9 mouse cellular contexts compared by ENCODE assay signal in genomic region chr5:125407910-125408575, GRCm38 (mm10). TPM values are rescaled to one million over a fixed set of nuclear protein-coding genes. Genes with fewer than 3 reads are reported as not detected.
DNase-seq lines count a peak whose midpoint lies in the region; ATAC-seq and TF ChIP-seq lines count a peak whose summit lies in the region.
"Had no signal": no experiment of that assay in that cellular context is flagged by ENCODE, and none has a peak within 500 bp of the region (broad histone marks: within the 10 kb centered on the region; RNA-seq: fewer than 3 reads in every experiment).

No protein-coding gene starts in this region.

- TF ChIP-seq RAD21 in MEL (IDR thresholded peaks at IDR 0.05; ENCODE audit: low read depth, low read length): no peak

- no peak for ATAC-seq in hindbrain, embryonic 14.5 days (ENCODE audit: low FRiP score)
- ATAC-seq in hindbrain, embryonic 11.5 days (ENCODE audit: low FRiP score): no peak
- no peak for ATAC-seq in limb, embryonic 15.5 days (ENCODE audit: insufficient number of reproducible peaks, low FRiP score, low TSS enrichment, low read depth)

- 76% methylated on average over 14 of the region's 14 CpGs for WGBS in hindbrain, embryonic 14.5 days
- 67% methylated on average over 14 of the region's 14 CpGs for WGBS in hindbrain, embryonic 11.5 days
- WGBS in limb, embryonic 15.5 days: 69% methylated on average over 14 of the region's 14 CpGs

- no peaks in the 10 kb centered on the region for H3K27me3 ChIP-seq in hindbrain, embryonic 14.5 days (ENCODE audit: control insufficient read depth, insufficient read depth, low read length)
- no peaks in the 10 kb centered on the region for H3K27me3 ChIP-seq in hindbrain, embryonic 11.5 days (ENCODE audit: control insufficient read depth, insufficient read depth, low read length)
- no peaks in the 10 kb centered on the region for H3K27me3 ChIP-seq in MEL (ENCODE audit: control insufficient read depth in 1 of 2, insufficient read depth in 2 of 2, low read length in 2 of 2)
- no peaks in the 10 kb centered on the region for H3K27me3 ChIP-seq in limb, embryonic 15.5 days

- H3K27ac ChIP-seq in hindbrain, embryonic 14.5 days: no peak overlapping the region
- H3K27ac ChIP-seq in hindbrain, embryonic 11.5 days (ENCODE audit: low read depth, low read length): no peak overlapping the region
- peak overlapping the region; percentile 60 for H3K27ac ChIP-seq in MEL (ENCODE audit: control insufficient read depth, low read depth, low read length)
- no peak overlapping the region for H3K27ac ChIP-seq in limb, embryonic 15.5 days
- H3K27ac ChIP-seq: kidney, postnatal 0 days had no signal

- no peaks in the 10 kb centered on the region for H3K9me3 ChIP-seq in hindbrain, embryonic 14.5 days (ENCODE audit: control insufficient read depth, low read length)
- no peaks in the 10 kb centered on the region for H3K9me3 ChIP-seq in hindbrain, embryonic 11.5 days (ENCODE audit: control insufficient read depth, low read length)
- no peaks in the 10 kb centered on the region for H3K9me3 ChIP-seq in MEL (replicated peaks; ENCODE audit: insufficient read depth, low read length)
- no peaks in the 10 kb centered on the region for H3K9me3 ChIP-seq in limb, embryonic 15.5 days

- no peak for TF ChIP-seq CTCF in MEL (IDR thresholded peaks at IDR 0.05 in 2 of 3, conservative IDR thresholded peaks at IDR 0.05 in 1 of 3; ENCODE audit: control insufficient read depth in 1 of 3, insufficient read depth in 1 of 3, low read depth in 2 of 3, low read length in 3 of 3, poor library complexity in 1 of 3, severe bottlenecking in 1 of 3)

- DNase-seq in hindbrain, embryonic 14.5 days (ENCODE audit: low spot score): no peak
- no peak for DNase-seq in hindbrain, embryonic 11.5 days (ENCODE audit: low spot score)
- peak; percentile 63 for DNase-seq in 416B (ENCODE audit: low read depth)
- DNase-seq in MEL (ENCODE audit: low read depth, low spot score): peak; percentile 83
- DNase-seq in right cerebral cortex, postnatal 14 days: no peak
- no peak for DNase-seq in ovary, adult 18-20 months (ENCODE audit: low spot score)

- H3K36me3 ChIP-seq in hindbrain, embryonic 14.5 days (replicated peaks; ENCODE audit: control insufficient read depth, insufficient read depth): peaks cover 2% of the 10 kb centered on the region; the same call in 1 of the 2 replicates
- no peaks in the 10 kb centered on the region for H3K36me3 ChIP-seq in hindbrain, embryonic 11.5 days (ENCODE audit: control insufficient read depth, insufficient read depth, low read length)
- H3K36me3 ChIP-seq in MEL (ENCODE audit: control insufficient read depth in 1 of 2, insufficient read depth in 2 of 2, low read length in 2 of 2): peaks cover 0 to 5% of the 10 kb centered on the region in 2 experiments; a peak in 1 of 4 replicates
- H3K36me3 ChIP-seq in limb, embryonic 15.5 days: 0 out of 2 replicates have a peak, but pooled peaks cover 6% of the 10 kb centered on the region

- peaks cover 10% of the 10 kb centered on the region for H3K4me1 ChIP-seq in hindbrain, embryonic 14.5 days (replicated peaks; ENCODE audit: control insufficient read depth, insufficient read depth, low read length)
- H3K4me1 ChIP-seq in hindbrain, embryonic 11.5 days (replicated peaks; ENCODE audit: control insufficient read depth, insufficient read depth, low read length): 0 out of 2 replicates have a peak, but pooled peaks cover 3% of the 10 kb centered on the region
- peaks cover 0 to 8% of the 10 kb centered on the region in 2 experiments; a peak in 1 of 4 replicates for H3K4me1 ChIP-seq in MEL (ENCODE audit: control insufficient read depth in 1 of 2, insufficient read depth in 2 of 2, low read length in 2 of 2)
- H3K4me1 ChIP-seq in limb, embryonic 15.5 days: peaks cover 25% of the 10 kb centered on the region

- 0 out of 2 replicates have a peak overlapping the region, but pooled peaks have one; percentile 8 for H3K4me2 ChIP-seq in hindbrain, embryonic 14.5 days (replicated peaks)
- no peak overlapping the region for H3K4me2 ChIP-seq in hindbrain, embryonic 11.5 days (replicated peaks; ENCODE audit: low read depth, low read length)
- H3K4me2 ChIP-seq in limb, embryonic 15.5 days: no peak overlapping the region

- no peak for TF ChIP-seq EP300 in MEL (IDR thresholded peaks at IDR 0.05; ENCODE audit: low read depth in 1 of 2, low read length in 2 of 2)

- no peak overlapping the region for H3K9ac ChIP-seq in hindbrain, embryonic 14.5 days
- H3K9ac ChIP-seq in hindbrain, embryonic 11.5 days (ENCODE audit: low read depth, low read length): no peak overlapping the region
- H3K9ac ChIP-seq in MEL (ENCODE audit: control insufficient read depth, low read depth, low read length, poor library complexity, severe bottlenecking): peak overlapping the region; percentile 38
- no peak overlapping the region for H3K9ac ChIP-seq in limb, embryonic 15.5 days

- no peaks in the 10 kb centered on the region; the same call in 1 of the 2 replicates for H3K79me2 ChIP-seq in MEL (ENCODE audit: control insufficient read depth, insufficient read depth, low read length, poor library complexity)

- no peak for TF ChIP-seq POLR2A in MEL (IDR thresholded peaks at IDR 0.05; ENCODE audit: control insufficient read depth in 1 of 2, insufficient read depth in 1 of 2, low read depth in 1 of 2, low read length in 2 of 2, poor library complexity in 1 of 2)

- H3K4me3 ChIP-seq in hindbrain, embryonic 14.5 days (replicated peaks; ENCODE audit: low read length): no peak overlapping the region
- H3K4me3 ChIP-seq in hindbrain, embryonic 11.5 days (ENCODE audit: low read depth, low read length): no peak overlapping the region
- H3K4me3 ChIP-seq in MEL (ENCODE audit: control insufficient read depth in 1 of 2, insufficient read depth in 1 of 2, low read depth in 2 of 2, low read length in 2 of 2): peak overlapping the region; percentile 54 to 72
- H3K4me3 ChIP-seq in limb, embryonic 15.5 days: peak overlapping the region; percentile 32; the same call in 1 of the 2 replicates

TF ChIP-seq in MEL, 35 proteins besides CTCF, POLR2A, EP300 and RAD21 (continues in another document):
- no peak for TF ChIP-seq RCOR1 (IDR thresholded peaks at IDR 0.05; ENCODE audit: low read depth, low read length)
- TF ChIP-seq MYC (IDR thresholded peaks at IDR 0.05; ENCODE audit: low read depth, low read length): peak; percentile 71; the same call in 1 of the 2 replicates
- TF ChIP-seq USF1 (IDR thresholded peaks at IDR 0.05; ENCODE audit: low read depth, low read length): peak; percentile 21; the same call in 1 of the 2 replicates
- TF ChIP-seq UBTF (IDR thresholded peaks at IDR 0.05; ENCODE audit: borderline replicate concordance, insufficient read depth, low read depth, low read length): no peak
- peak; percentile 75 for TF ChIP-seq NRF1 (IDR thresholded peaks at IDR 0.05; ENCODE audit: insufficient read depth, low read depth, low read length, poor library complexity, severe bottlenecking)
- 0 out of 2 replicates have a peak, but pooled peaks have one; percentile 44 for TF ChIP-seq TBP (IDR thresholded peaks at IDR 0.05; ENCODE audit: low read depth, low read length)
- TF ChIP-seq GATA1 (IDR thresholded peaks at IDR 0.05; ENCODE audit: low read depth, low read length): peak; percentile 44; the same call in 1 of the 2 replicates
- no peak for TF ChIP-seq ZNF384 (IDR thresholded peaks at IDR 0.05; ENCODE audit: low read depth, low read length)
- TF ChIP-seq TAL1 (IDR thresholded peaks at IDR 0.05; ENCODE audit: low read length): no peak
- 0 out of 2 replicates have a peak, but pooled peaks have one; percentile 38 for TF ChIP-seq CHD1 (IDR thresholded peaks at IDR 0.05; ENCODE audit: low read depth, low read length)
- TF ChIP-seq USF2 (IDR thresholded peaks at IDR 0.05; ENCODE audit: borderline replicate concordance in 1 of 2, insufficient read depth in 1 of 2, low read depth in 1 of 2, low read length in 2 of 2): no peak
- TF ChIP-seq BHLHE40 (IDR thresholded peaks at IDR 0.05; ENCODE audit: borderline replicate concordance, low read depth, low read length): no peak

RNA-seq across cellular contexts. Expression of gene Ubc, which starts 18.0 kb away (rescaled TPM):
- polyA plus RNA-seq in hindbrain, embryonic 14.5 days (2014; fragmentation: Nextera tagmentation; extraction: Ambion mirVana): 1,333 and 1,355 TPM in 2 replicates
- 1,074 and 1,099 TPM in 2 replicates for polyA plus RNA-seq in hindbrain, embryonic 11.5 days (2014; fragmentation: Nextera tagmentation; extraction: Ambion mirVana)
- 511 and 526 TPM in 2 replicates for total RNA-seq in MEL (2012; rRNA removed)
- polyA plus RNA-seq in MEL (2012; ENCODE audit: insufficient read depth in 1 of 2, insufficient read length in 2 of 2, low read depth in 1 of 2, low replicate concordance in 2 of 2, missing spikeins in 1 of 2): 1,000 to 10,000 TPM in 1 of 2 experiments, 100 to 1,000 TPM in 1; 113 to 1,075 TPM
- polyA plus RNA-seq in limb, embryonic 15.5 days (2015; fragmentation: Nextera tagmentation; extraction: Ambion mirVana): 1,133 and 1,236 TPM in 2 replicates

RNA-seq across cellular contexts. Expression of gene Gm10382, which starts 18.9 kb away (rescaled TPM):
- 0.63 TPM in 1 of 2 replicates, not detected in the other for polyA plus RNA-seq in hindbrain, embryonic 14.5 days (2014; fragmentation: Nextera tagmentation; extraction: Ambion mirVana)
- polyA plus RNA-seq in hindbrain, embryonic 11.5 days (2014; fragmentation: Nextera tagmentation; extraction: Ambion mirVana): 0.59 TPM in 1 of 2 replicates, not detected in the other
- 0.65 TPM in 2 replicates for total RNA-seq in MEL (2012; rRNA removed)
- polyA plus RNA-seq in MEL (2012; ENCODE audit: insufficient read depth in 1 of 2, insufficient read length in 2 of 2, low read depth in 1 of 2, low replicate concordance in 2 of 2, missing spikeins in 1 of 2): under 1 TPM in 1 of 2 experiments, not detected in 1; 0.96 TPM
- 0.14 and 0.32 TPM in 2 replicates for polyA plus RNA-seq in limb, embryonic 15.5 days (2015; fragmentation: Nextera tagmentation; extraction: Ambion mirVana)
- total RNA-seq: gastrocnemius, adult 2 months had no signal

RNA-seq across cellular contexts. Expression of gene Dhx37, which starts 25.9 kb away (rescaled TPM):
- polyA plus RNA-seq in hindbrain, embryonic 14.5 days (2014; fragmentation: Nextera tagmentation; extraction: Ambion mirVana): 6.8 and 10.2 TPM in 2 replicates
- 10.4 and 12.5 TPM in 2 replicates for polyA plus RNA-seq in hindbrain, embryonic 11.5 days (2014; fragmentation: Nextera tagmentation; extraction: Ambion mirVana)
- 26.0 and 27.4 TPM in 2 replicates for total RNA-seq in MEL (2012; rRNA removed)
- 100 to 1,000 TPM in 1 of 2 experiments, 10 to 100 TPM in 1; 55.3 to 549 TPM for polyA plus RNA-seq in MEL (2012; ENCODE audit: insufficient read depth in 1 of 2, insufficient read length in 2 of 2, low read depth in 1 of 2, low replicate concordance in 2 of 2, missing spikeins in 1 of 2)
- polyA plus RNA-seq in limb, embryonic 15.5 days (2015; fragmentation: Nextera tagmentation; extraction: Ambion mirVana): 9.0 and 9.2 TPM in 2 replicates

RNA-seq across cellular contexts. Expression of gene Bri3bp, which starts 33.3 kb away (rescaled TPM):
- 34.3 and 36.7 TPM in 2 replicates for polyA plus RNA-seq in hindbrain, embryonic 14.5 days (2014; fragmentation: Nextera tagmentation; extraction: Ambion mirVana)
- 30.1 and 30.8 TPM in 2 replicates for polyA plus RNA-seq in hindbrain, embryonic 11.5 days (2014; fragmentation: Nextera tagmentation; extraction: Ambion mirVana)
- 87.6 and 88.6 TPM in 2 replicates for total RNA-seq in MEL (2012; rRNA removed)
- polyA plus RNA-seq in MEL (2012; ENCODE audit: insufficient read depth in 1 of 2, insufficient read length in 2 of 2, low read depth in 1 of 2, low replicate concordance in 2 of 2, missing spikeins in 1 of 2): 100 to 1,000 TPM in 1 of 2 experiments, 10 to 100 TPM in 1; 73.7 to 264 TPM
- polyA plus RNA-seq in limb, embryonic 15.5 days (2015; fragmentation: Nextera tagmentation; extraction: Ambion mirVana): 32.4 and 33.0 TPM in 2 replicates

Comparison
In these comparisons a context has a peak if more than half of its experiments do, and no peak if none do; other contexts are left out.
1. DNase-seq: peak in 416B (single experiment) and MEL (single experiment); none in hindbrain, embryonic 14.5 days (single experiment), hindbrain, embryonic 11.5 days (single experiment), right cerebral cortex, postnatal 14 days (single experiment) and ovary, adult 18-20 months (single experiment).
2. H3K4me3 ChIP-seq: peak in MEL (2 of 2) and limb, embryonic 15.5 days (single experiment); none in hindbrain, embryonic 14.5 days (single experiment) and hindbrain, embryonic 11.5 days (single experiment).